Mouse (Mus musculus) left cerebral cortex, postnatal 36 days (tissue): ENCODE measurements around the gene Serpinb1c. TPM values are rescaled to one million over a fixed set of nuclear protein-coding genes. Genes with fewer than 3 reads are reported as not detected.
A peak's percentile ranks its signal among the peaks of the same experiment; 100 is the strongest.
"Not testable (repeated sequence)": the region's sequence is repeated elsewhere in the genome, so short reads cannot be mapped to it uniquely, and the experiment has no call there.

Source experiments
- DNase-seq, 2 experiments: peaks; one replicate each; pipeline ENCODE4 v3.0.0; 2021 to 2022; ENCODE audit warnings: low spot score in 2 of 2, mixed read lengths in 1 of 2
- intact Hi-C: fragments of 180-260 bp; cut with DNase I; formaldehyde crosslinking; loops from one replicate; pipeline ENCODE4 v1.15.1; 2025
- total RNA-seq, 2 experiments: library from RNA; stranded (reverse); gene quantifications; 2 replicates each; pipeline ENCODE4 v1.2.3; 2021

Serpinb1c gene
- total RNA-seq, 2 experiments from 2014 or later, result 0.43 TPM; not detected in 1

- DNase-seq, intact Hi-C loops: not testable (repeated sequence)
Observed at GRCm38 (mm10) chr13:32868233-32868632, 29.8 kb downstream of the Serpinb1c start.

GRCm38 (mm10) chr13:32867030-32867429 is 31.0 kb downstream of the Serpinb1c start:
- intact Hi-C loops, result no loop called here
- no peak for DNase-seq

GRCm38 (mm10) chr13:32866484-32866883 is 31.5 kb downstream of the Serpinb1c start:
- peak; percentile 67 to 70 for DNase-seq
- intact Hi-C loops, result no loop called here

GRCm38 (mm10) chr13:32865591-32865990 is 32.4 kb downstream of the Serpinb1c start:
- no peak for DNase-seq
- intact Hi-C loops, result no loop called here

GRCm38 (mm10) chr13:32864529-32864928 is 33.5 kb downstream of the Serpinb1c start:
- DNase-seq, intact Hi-C loops: not testable (repeated sequence)

- intact Hi-C loops, result no loop called here
- no peak for DNase-seq
Observed at GRCm38 (mm10) chr13:32863456-32863855, 34.6 kb downstream of the Serpinb1c start.

- intact Hi-C loops, result no loop called here
Observed at GRCm38 (mm10) chr13:32860821-32861220, 37.2 kb downstream of the Serpinb1c start.

GRCm38 (mm10) chr13:32853073-32853472 is 44.9 kb downstream of the Serpinb1c start:
- intact Hi-C loops, result no loop called here

More at GRCm38 (mm10) chr13:32860821-32861220, 37.2 kb downstream of the Serpinb1c start:
- no peak for DNase-seq

GRCm38 (mm10) chr13:32852539-32852938 is 45.5 kb downstream of the Serpinb1c start:
- intact Hi-C loops, result no loop called here
- no peak for DNase-seq

More at GRCm38 (mm10) chr13:32853073-32853472, 44.9 kb downstream of the Serpinb1c start:
- no peak for DNase-seq

- intact Hi-C loops, result no loop called here
- DNase-seq, result peak in 1 of 2 experiments; percentile 22
Observed at GRCm38 (mm10) chr13:32851967-32852366, 46.0 kb downstream of the Serpinb1c start.

GRCm38 (mm10) chr13:32850668-32851404 is 47.2 kb downstream of the Serpinb1c start, which contains the start of gene Serpinb1a:
Gene Serpinb1a (minus strand): TSS chr13:32851185.
- intact Hi-C loops, result no loop called here
- DNase-seq, result no peak

- intact Hi-C loops, result no loop called here
Observed at GRCm38 (mm10) chr13:32850156-32850555, 47.9 kb downstream of the Serpinb1c start.

GRCm38 (mm10) chr13:32849531-32850123 is 48.4 kb downstream of the Serpinb1c start:
- intact Hi-C loops, result no loop called here

More at GRCm38 (mm10) chr13:32850156-32850555, 47.9 kb downstream of the Serpinb1c start:
- no peak for DNase-seq

GRCm38 (mm10) chr13:32849092-32849491 is 48.9 kb downstream of the Serpinb1c start:
- no peak for DNase-seq
- intact Hi-C loops, result no loop called here

More at GRCm38 (mm10) chr13:32849531-32850123, 48.4 kb downstream of the Serpinb1c start:
- no peak for DNase-seq

GRCm38 (mm10) chr13:32846221-32846620 is 51.8 kb downstream of the Serpinb1c start:
- intact Hi-C loops, result no loop called here
- no peak for DNase-seq

- no peak for DNase-seq
- intact Hi-C loops, result no loop called here
Observed at GRCm38 (mm10) chr13:32841349-32841748, 56.7 kb downstream of the Serpinb1c start.

GRCm38 (mm10) chr13:32839314-32839713 is 58.7 kb downstream of the Serpinb1c start:
- intact Hi-C loops, result no loop called here
- DNase-seq, result no peak

- DNase-seq, result no peak
- intact Hi-C loops, result no loop called here
Observed at GRCm38 (mm10) chr13:32834513-32834912, 63.5 kb downstream of the Serpinb1c start.

- DNase-seq, result no peak
- intact Hi-C loops, result no loop called here
Observed at GRCm38 (mm10) chr13:32833237-32833636, 64.8 kb downstream of the Serpinb1c start.

GRCm38 (mm10) chr13:32832776-32833175 is 65.2 kb downstream of the Serpinb1c start:
- intact Hi-C loops, result no loop called here
- no peak for DNase-seq
